In genomic region chr17:10087192-10087886, GRCm38 (mm10) we compare ENCODE assay signal across 20 mouse cellular contexts.
A peak's percentile ranks its signal among the peaks of the same experiment; 100 is the strongest.
DNase-seq lines count a peak whose midpoint lies in the region; ATAC-seq and TF ChIP-seq lines count a peak whose summit lies in the region.
"Had no signal": no experiment of that assay in that cellular context is flagged by ENCODE, and none has a peak within 500 bp of the region (broad histone marks: within the 10 kb centered on the region; RNA-seq: fewer than 3 reads in every experiment).

No protein-coding gene starts in this region.

- H3K4me1 ChIP-seq in heart, embryonic 10.5 days = peaks cover 13% of the 10 kb centered on the region
- H3K4me1 ChIP-seq in heart, embryonic 14.5 days (ENCODE audit: control insufficient read depth in 2 of 2, insufficient read depth in 2 of 2, low read length in 2 of 2) = peaks cover 6 to 10% of the 10 kb centered on the region in 2 experiments
- H3K4me1 ChIP-seq in liver, adult 2 months (ENCODE audit: control insufficient read depth, insufficient read depth, low read length) = peaks cover 2% of the 10 kb centered on the region; the same call in 1 of the 2 replicates
- H3K4me1 ChIP-seq in liver, embryonic 11.5 days (replicated peaks; ENCODE audit: control insufficient read depth, insufficient read depth, low read length) = 0 out of 2 replicates have a peak, but pooled peaks cover 4% of the 10 kb centered on the region
- H3K4me1 ChIP-seq: embryonic facial prominence, embryonic 12.5 days; forebrain, embryonic 12.5 days had no signal

- H3K4me3 ChIP-seq in heart, embryonic 10.5 days = peak overlapping the region; percentile 12; the same call in 1 of the 2 replicates
- no peak overlapping the region for H3K4me3 ChIP-seq in heart, embryonic 14.5 days (ENCODE audit: control insufficient read depth in 1 of 2, insufficient read depth in 1 of 2, low read depth in 1 of 2, low read length in 2 of 2)
- no peak overlapping the region for H3K4me3 ChIP-seq in liver, adult 2 months (ENCODE audit: insufficient read depth, low read depth, low read length)
- no peak overlapping the region for H3K4me3 ChIP-seq in liver, embryonic 11.5 days (ENCODE audit: low read depth, low read length)
- H3K4me3 ChIP-seq: embryonic facial prominence, embryonic 12.5 days; forebrain, embryonic 12.5 days; hindbrain, embryonic 10.5 days; intestine, embryonic 15.5 days had no signal

- no peak for TF ChIP-seq CTCF in liver, adult 2 months (IDR thresholded peaks at IDR 0.05; ENCODE audit: low read depth, low read length)

- H3K9ac ChIP-seq in heart, embryonic 14.5 days (ENCODE audit: low read length) = no peak overlapping the region
- H3K9ac ChIP-seq in liver, adult 2 months (ENCODE audit: low read depth, low read length) = no peak overlapping the region
- H3K9ac ChIP-seq in liver, embryonic 11.5 days (ENCODE audit: low read depth, low read length) = no peak overlapping the region
- H3K9ac ChIP-seq: embryonic facial prominence, embryonic 12.5 days; forebrain, embryonic 12.5 days; hindbrain, embryonic 14.5 days; intestine, embryonic 15.5 days had no signal

- no peaks in the 10 kb centered on the region for H3K79me2 ChIP-seq in liver, adult 2 months (ENCODE audit: control insufficient read depth, insufficient read depth, low read length)

- intact Hi-C loops in heart, postnatal 14 days (cut with DNase I) = no loop called here

- H3K4me2 ChIP-seq in heart, embryonic 14.5 days (ENCODE audit: low read length) = 0 out of 2 replicates have a peak overlapping the region, but pooled peaks have one; percentile 4
- no peak overlapping the region for H3K4me2 ChIP-seq in liver, embryonic 11.5 days
- H3K4me2 ChIP-seq: embryonic facial prominence, embryonic 12.5 days; forebrain, embryonic 12.5 days; hindbrain, embryonic 14.5 days; intestine, embryonic 15.5 days had no signal

- no peaks in the 10 kb centered on the region for H3K36me3 ChIP-seq in heart, embryonic 10.5 days
- no peaks in the 10 kb centered on the region for H3K36me3 ChIP-seq in heart, embryonic 14.5 days (ENCODE audit: control insufficient read depth, insufficient read depth, low read length)
- no peaks in the 10 kb centered on the region for H3K36me3 ChIP-seq in liver, adult 2 months (ENCODE audit: control insufficient read depth, insufficient read depth, low read length)
- no peaks in the 10 kb centered on the region for H3K36me3 ChIP-seq in liver, embryonic 11.5 days (ENCODE audit: control insufficient read depth, insufficient read depth, low read length)
- H3K36me3 ChIP-seq: embryonic facial prominence, embryonic 12.5 days; forebrain, embryonic 12.5 days; hindbrain, embryonic 10.5 days; intestine, embryonic 15.5 days had no signal

- peak; percentile 80 for DNase-seq in heart, embryonic 10.5 days (ENCODE audit: low spot score)
- no peak for DNase-seq in heart, postnatal 14 days
- no peak for DNase-seq in heart, postnatal 4 days
- no peak for DNase-seq in liver, adult 2 months (ENCODE audit: extremely low read depth, low read depth, low spot score)
- DNase-seq in liver, embryonic 11.5 days (ENCODE audit: low spot score) = no peak
- DNase-seq: adrenal gland, adult 2 months; adrenal gland, postnatal 25 days; cerebellum, adult 18-20 months; cerebellum, adult 9-11 months; cerebellum, postnatal 36 days; embryo, embryonic 11 days; gastrocnemius, postnatal 10 days; kidney, adult 18-20 months had no signal

- 36% methylated on average over 7 of the region's 7 CpGs for WGBS in heart, embryonic 10.5 days
- WGBS in heart, embryonic 14.5 days = 24% methylated on average over 7 of the region's 7 CpGs
- WGBS in liver, adult 2 months = 70% methylated on average over 7 of the region's 7 CpGs
- 61% methylated on average over 7 of the region's 7 CpGs for WGBS in liver, embryonic 11.5 days

- H3K9me3 ChIP-seq in heart, embryonic 10.5 days = 0 out of 2 replicates have a peak, but pooled peaks cover 2% of the 10 kb centered on the region
- peaks cover 8% of the 10 kb centered on the region; the same call in 1 of the 2 replicates for H3K9me3 ChIP-seq in heart, embryonic 14.5 days (ENCODE audit: control insufficient read depth, low read length)
- H3K9me3 ChIP-seq in liver, embryonic 11.5 days (ENCODE audit: control insufficient read depth, low read length) = peaks cover 3% of the 10 kb centered on the region; the same call in 1 of the 2 replicates
- H3K9me3 ChIP-seq: embryonic facial prominence, embryonic 12.5 days; forebrain, embryonic 12.5 days; intestine, embryonic 15.5 days had no signal

- no peaks in the 10 kb centered on the region for H3K27me3 ChIP-seq in heart, embryonic 10.5 days (ENCODE audit: insufficient read depth, poor library complexity, severe bottlenecking)
- H3K27me3 ChIP-seq in heart, embryonic 14.5 days (ENCODE audit: control insufficient read depth, insufficient read depth, low read length) = no peaks in the 10 kb centered on the region
- no peaks in the 10 kb centered on the region for H3K27me3 ChIP-seq in liver, adult 2 months (ENCODE audit: control insufficient read depth, insufficient read depth, low read length)
- H3K27me3 ChIP-seq in liver, embryonic 11.5 days (replicated peaks; ENCODE audit: control insufficient read depth, insufficient read depth, low read length) = no peaks in the 10 kb centered on the region
- H3K27me3 ChIP-seq: embryonic facial prominence, embryonic 12.5 days; forebrain, embryonic 12.5 days; intestine, embryonic 15.5 days had no signal

- TF ChIP-seq POLR2A in liver, adult 2 months (IDR thresholded peaks at IDR 0.05; ENCODE audit: extremely low read depth, insufficient read depth, low read length) = no peak

- peak overlapping the region; percentile 31; the same call in 1 of the 2 replicates for H3K27ac ChIP-seq in heart, embryonic 10.5 days
- no peak overlapping the region for H3K27ac ChIP-seq in heart, embryonic 14.5 days (replicated peaks in 1 of 2; ENCODE audit: control insufficient read depth in 1 of 2, insufficient read depth in 1 of 2, low read depth in 2 of 2, low read length in 2 of 2)
- H3K27ac ChIP-seq in liver, adult 2 months (replicated peaks; ENCODE audit: insufficient read depth, low read depth, low read length) = 0 out of 2 replicates have a peak overlapping the region, but pooled peaks have one; percentile 16
- no peak overlapping the region for H3K27ac ChIP-seq in liver, embryonic 11.5 days (ENCODE audit: low read depth, low read length)
- H3K27ac ChIP-seq: embryonic facial prominence, embryonic 12.5 days; forebrain, embryonic 12.5 days; hindbrain, embryonic 10.5 days; hindbrain, embryonic 14.5 days; intestine, embryonic 15.5 days had no signal

- ATAC-seq in heart, embryonic 14.5 days (ENCODE audit: insufficient number of reproducible peaks, insufficient read depth, low FRiP score, low read depth) = peak; percentile 47; the same call in 1 of the 2 replicates
- ATAC-seq in liver, embryonic 11.5 days (replicated peaks; ENCODE audit: low FRiP score) = no peak
- ATAC-seq: forebrain, embryonic 16.5 days; intestine, embryonic 15.5 days had no signal

Comparison
In these comparisons a context has a peak if more than half of its experiments do, and no peak if none do; other contexts are left out.
1. H3K27ac ChIP-seq: peak in heart, embryonic 10.5 days (single experiment) and liver, adult 2 months (single experiment); none in heart, embryonic 14.5 days (0 of 2) and liver, embryonic 11.5 days (single experiment).